Mouse (Mus musculus): ENCODE results near the gene Phb. TPM values are rescaled to one million over a fixed set of nuclear protein-coding genes. Genes with fewer than 3 reads are reported as not detected.
A peak's percentile ranks its signal among the peaks of the same experiment; 100 is the strongest.
"Not testable (repeated sequence)": the region's sequence is repeated elsewhere in the genome, so short reads cannot be mapped to it uniquely, and the experiment has no call there.

The Phb gene
- polyA plus RNA-seq, 1 experiment from 2014 or later = 200 TPM

GRCm38 (mm10) chr11:95647791-95648190, 19.0 kb upstream of the Phb start:
- Histone ChIP-seq H3K27me3 (ENCODE audit: control insufficient read depth, insufficient read depth, low read length) (peaks cover 24% of the 10 kb centered on the region; the same call in 1 of the 2 replicates), H3K9ac (no peak overlapping the region), H3K4me1 (replicated peaks; ENCODE audit: control insufficient read depth, insufficient read depth, low read length) (peaks cover 13% of the 10 kb centered on the region; the same call in 1 of the 2 replicates), H3K36me3 (replicated peaks; ENCODE audit: control insufficient read depth, insufficient read depth) (no peaks in the 10 kb centered on the region), H3K27ac (no peak overlapping the region), H3K4me3 (replicated peaks; ENCODE audit: low read length) (no peak overlapping the region), H3K4me2 (replicated peaks) (no peak overlapping the region), H3K9me3 (ENCODE audit: control insufficient read depth, low read length) (no peaks in the 10 kb centered on the region)
- WGBS = 39% methylated on average over 3 of the region's 3 CpGs
- no peak for DNase-seq (ENCODE audit: low spot score)
- no peak for ATAC-seq (ENCODE audit: low FRiP score)

GRCm38 (mm10) chr11:95648827-95649226, 17.9 kb upstream of the Phb start:
- ATAC-seq (ENCODE audit: low FRiP score) = no peak
- no peak overlapping the region for H3K27ac ChIP-seq
- 4% methylated on average over 4 of the region's 4 CpGs for WGBS
- peaks cover 12% of the 10 kb centered on the region; the same call in 1 of the 2 replicates for H3K4me1 ChIP-seq (replicated peaks; ENCODE audit: control insufficient read depth, insufficient read depth, low read length)
- H3K4me3 ChIP-seq (replicated peaks; ENCODE audit: low read length) = no peak overlapping the region
- H3K36me3 ChIP-seq (replicated peaks; ENCODE audit: control insufficient read depth, insufficient read depth) = no peaks in the 10 kb centered on the region
- no peak overlapping the region for H3K4me2 ChIP-seq (replicated peaks)
- H3K27me3 ChIP-seq (ENCODE audit: control insufficient read depth, insufficient read depth, low read length) = peaks cover 20% of the 10 kb centered on the region; the same call in 1 of the 2 replicates
- peak; percentile 82 for DNase-seq (ENCODE audit: low spot score)
- no peaks in the 10 kb centered on the region for H3K9me3 ChIP-seq (ENCODE audit: control insufficient read depth, low read length)
- H3K9ac ChIP-seq = no peak overlapping the region

- ATAC-seq (ENCODE audit: low FRiP score) = no peak
- no peak for DNase-seq (ENCODE audit: low spot score)
- Histone ChIP-seq H3K27me3 (ENCODE audit: control insufficient read depth, insufficient read depth, low read length) (peaks cover 13% of the 10 kb centered on the region; the same call in 1 of the 2 replicates), H3K4me3 (replicated peaks; ENCODE audit: low read length) (no peak overlapping the region), H3K9me3 (ENCODE audit: control insufficient read depth, low read length) (no peaks in the 10 kb centered on the region), H3K27ac (no peak overlapping the region), H3K9ac (no peak overlapping the region), H3K36me3 (replicated peaks; ENCODE audit: control insufficient read depth, insufficient read depth) (no peaks in the 10 kb centered on the region), H3K4me2 (replicated peaks) (no peak overlapping the region), H3K4me1 (replicated peaks; ENCODE audit: control insufficient read depth, insufficient read depth, low read length) (peaks cover 12% of the 10 kb centered on the region; the same call in 1 of the 2 replicates)
- 81% methylated on average over 7 of the region's 7 CpGs for WGBS
Measured at GRCm38 (mm10) chr11:95649560-95649959, 17.2 kb upstream of the Phb start.

GRCm38 (mm10) chr11:95650001-95650400, 16.8 kb upstream of the Phb start:
- no peak for DNase-seq (ENCODE audit: low spot score)
- peaks cover 11% of the 10 kb centered on the region; the same call in 1 of the 2 replicates for H3K4me1 ChIP-seq (replicated peaks; ENCODE audit: control insufficient read depth, insufficient read depth, low read length)
- 44% methylated on average over 2 of the region's 2 CpGs for WGBS
- H3K36me3 ChIP-seq (replicated peaks; ENCODE audit: control insufficient read depth, insufficient read depth) = no peaks in the 10 kb centered on the region
- H3K4me3 ChIP-seq (replicated peaks; ENCODE audit: low read length) = no peak overlapping the region
- H3K9me3 ChIP-seq (ENCODE audit: control insufficient read depth, low read length) = no peaks in the 10 kb centered on the region
- H3K27me3 ChIP-seq (ENCODE audit: control insufficient read depth, insufficient read depth, low read length) = peaks cover 10% of the 10 kb centered on the region; the same call in 1 of the 2 replicates
- H3K4me2 ChIP-seq (replicated peaks) = no peak overlapping the region
- ATAC-seq (ENCODE audit: low FRiP score) = no peak
- H3K9ac ChIP-seq = no peak overlapping the region
- H3K27ac ChIP-seq = no peak overlapping the region

- peaks cover 3% of the 10 kb centered on the region; the same call in 1 of the 2 replicates for H3K4me1 ChIP-seq (replicated peaks; ENCODE audit: control insufficient read depth, insufficient read depth, low read length)
- no peak overlapping the region for H3K4me3 ChIP-seq (replicated peaks; ENCODE audit: low read length)
- H3K4me2 ChIP-seq (replicated peaks) = no peak overlapping the region
- 74% methylated on average over 9 of the region's 9 CpGs for WGBS
- H3K9ac ChIP-seq = no peak overlapping the region
- no peaks in the 10 kb centered on the region for H3K9me3 ChIP-seq (ENCODE audit: control insufficient read depth, low read length)
- no peak overlapping the region for H3K27ac ChIP-seq
- no peak for ATAC-seq (ENCODE audit: low FRiP score)
- H3K36me3 ChIP-seq (replicated peaks; ENCODE audit: control insufficient read depth, insufficient read depth) = no peaks in the 10 kb centered on the region
- H3K27me3 ChIP-seq (ENCODE audit: control insufficient read depth, insufficient read depth, low read length) = 0 out of 2 replicates have a peak, but pooled peaks cover under 1% of the 10 kb centered on the region
- no peak for DNase-seq (ENCODE audit: low spot score)
Measured at GRCm38 (mm10) chr11:95650981-95651380, 15.8 kb upstream of the Phb start.

- Histone ChIP-seq H3K27me3 (ENCODE audit: control insufficient read depth, insufficient read depth, low read length) (no peaks in the 10 kb centered on the region), H3K9ac (no peak overlapping the region), H3K9me3 (ENCODE audit: control insufficient read depth, low read length) (no peaks in the 10 kb centered on the region), H3K36me3 (replicated peaks; ENCODE audit: control insufficient read depth, insufficient read depth) (no peaks in the 10 kb centered on the region), H3K4me1 (replicated peaks; ENCODE audit: control insufficient read depth, insufficient read depth, low read length) (no peaks in the 10 kb centered on the region), H3K4me3 (replicated peaks; ENCODE audit: low read length) (no peak overlapping the region), H3K4me2 (replicated peaks) (no peak overlapping the region), H3K27ac (no peak overlapping the region)
- WGBS = 79% methylated on average over 4 of the region's 4 CpGs
- ATAC-seq (ENCODE audit: low FRiP score) (no peak), DNase-seq (ENCODE audit: low spot score) (no peak)
Measured at GRCm38 (mm10) chr11:95657449-95657848, 9.3 kb upstream of the Phb start.

GRCm38 (mm10) chr11:95667177-95667576, 420 bp downstream of the Phb start:
- H3K4me1 ChIP-seq (replicated peaks; ENCODE audit: control insufficient read depth, insufficient read depth, low read length) = peaks cover 7% of the 10 kb centered on the region
- H3K4me3 ChIP-seq (replicated peaks; ENCODE audit: low read length) = peak overlapping the region; percentile 45
- DNase-seq (ENCODE audit: low spot score) (no peak), ATAC-seq (ENCODE audit: low FRiP score) (peak; percentile 1; the same call in 1 of the 2 replicates)
- 0 out of 2 replicates have a peak overlapping the region, but pooled peaks have one; percentile 1 for H3K27ac ChIP-seq
- H3K9me3 ChIP-seq (ENCODE audit: control insufficient read depth, low read length) = no peaks in the 10 kb centered on the region
- 2% methylated on average over 11 of the region's 11 CpGs for WGBS
- no peaks in the 10 kb centered on the region for H3K27me3 ChIP-seq (ENCODE audit: control insufficient read depth, insufficient read depth, low read length)
- H3K9ac ChIP-seq = peak overlapping the region; percentile 58
- peaks cover 28% of the 10 kb centered on the region for H3K36me3 ChIP-seq (replicated peaks; ENCODE audit: control insufficient read depth, insufficient read depth)
- peak overlapping the region; percentile 80 for H3K4me2 ChIP-seq (replicated peaks)

- not testable (repeated sequence) for H3K4me2 ChIP-seq (replicated peaks); H3K4me1 ChIP-seq (replicated peaks; ENCODE audit: control insufficient read depth, insufficient read depth, low read length); H3K9ac ChIP-seq; H3K27me3 ChIP-seq (ENCODE audit: control insufficient read depth, insufficient read depth, low read length); H3K27ac ChIP-seq; DNase-seq (ENCODE audit: low spot score); ATAC-seq (ENCODE audit: low FRiP score); H3K9me3 ChIP-seq (ENCODE audit: control insufficient read depth, low read length)
- WGBS = 87% methylated on average over 7 of the region's 7 CpGs
- peak overlapping the region; percentile 45 for H3K4me3 ChIP-seq (replicated peaks; ENCODE audit: low read length)
- H3K36me3 ChIP-seq (replicated peaks; ENCODE audit: control insufficient read depth, insufficient read depth) = peaks cover 36% of the 10 kb centered on the region
Measured at GRCm38 (mm10) chr11:95668086-95668485, 1.3 kb downstream of the Phb start.

- DNase-seq (ENCODE audit: low spot score) (no peak), ATAC-seq (ENCODE audit: low FRiP score) (no peak)
- no peak overlapping the region for H3K9ac ChIP-seq
- H3K27ac ChIP-seq = no peak overlapping the region
- no peaks in the 10 kb centered on the region for H3K27me3 ChIP-seq (ENCODE audit: control insufficient read depth, insufficient read depth, low read length)
- H3K4me2 ChIP-seq (replicated peaks) = no peak overlapping the region
- H3K9me3 ChIP-seq (ENCODE audit: control insufficient read depth, low read length) = no peaks in the 10 kb centered on the region
- H3K4me3 ChIP-seq (replicated peaks; ENCODE audit: low read length) = no peak overlapping the region
- peaks cover 85% of the 10 kb centered on the region for H3K36me3 ChIP-seq (replicated peaks; ENCODE audit: control insufficient read depth, insufficient read depth)
- no peaks in the 10 kb centered on the region for H3K4me1 ChIP-seq (replicated peaks; ENCODE audit: control insufficient read depth, insufficient read depth, low read length)
- 91% methylated on average over 14 of the region's 14 CpGs for WGBS
Measured at GRCm38 (mm10) chr11:95675498-95675897, 8.7 kb downstream of the Phb start.

GRCm38 (mm10) chr11:95676307-95676706, 9.6 kb downstream of the Phb start:
- ATAC-seq (ENCODE audit: low FRiP score) = no peak
- no peak overlapping the region for H3K4me3 ChIP-seq (replicated peaks; ENCODE audit: low read length)
- no peak overlapping the region for H3K27ac ChIP-seq
- H3K4me2 ChIP-seq (replicated peaks) = no peak overlapping the region
- peaks cover 85% of the 10 kb centered on the region for H3K36me3 ChIP-seq (replicated peaks; ENCODE audit: control insufficient read depth, insufficient read depth)
- no peaks in the 10 kb centered on the region for H3K27me3 ChIP-seq (ENCODE audit: control insufficient read depth, insufficient read depth, low read length)
- peak; percentile 82 for DNase-seq (ENCODE audit: low spot score)
- 15% methylated on average over 6 of the region's 6 CpGs for WGBS
- H3K9ac ChIP-seq = no peak overlapping the region
- H3K4me1 ChIP-seq (replicated peaks; ENCODE audit: control insufficient read depth, insufficient read depth, low read length) = no peaks in the 10 kb centered on the region
- no peaks in the 10 kb centered on the region for H3K9me3 ChIP-seq (ENCODE audit: control insufficient read depth, low read length)

All from hindbrain, embryonic 14.5 days (tissue).